Mouse (Mus musculus) forebrain, embryonic 14.5 days (tissue): ENCODE data around the gene Hdhd5. TPM values are rescaled to one million over a fixed set of nuclear protein-coding genes. Genes with fewer than 3 reads are reported as not detected.

Experiments
- ATAC-seq: fragments of 200-750 bp; cut with Nextera tagmentation; 2 replicates; pipeline ENCODE4 v1.8.0; 2017; ENCODE audit warnings: mild to moderate bottlenecking, moderate library complexity
- DNase-seq: peaks from one replicate; pipeline ENCODE4 v3.0.0-alpha.2; 2015; ENCODE audit warnings: low spot score
- H3K27ac ChIP-seq: fragments of 300-500 bp; sonication (generic); 2 replicates; pipeline ENCODE4 v1.5.1; 2014; ENCODE audit warnings: low read depth, mild to moderate bottlenecking, control low read depth, low read length, moderate library complexity
- H3K27me3 ChIP-seq: fragments of 300-500 bp; sonication (generic); replicated peaks from 2 replicates; pipeline ENCODE4 v1.6.1; 2014; ENCODE audit warnings: low read length, control low read depth, mixed read lengths; ENCODE audit not compliant: control insufficient read depth, insufficient read depth
- H3K36me3 ChIP-seq: fragments of 300-500 bp; sonication (generic); 2 replicates; pipeline ENCODE4 v1.6.1; 2014; ENCODE audit warnings: low read length, control low read depth; ENCODE audit not compliant: control insufficient read depth, insufficient read depth
- H3K4me1 ChIP-seq: fragments of 300-500 bp; sonication (generic); 2 replicates; pipeline ENCODE4 v1.6.1; 2014; ENCODE audit warnings: antibody characterized with exemption, low read length, control low read depth; ENCODE audit not compliant: control insufficient read depth, insufficient read depth
- H3K4me2 ChIP-seq: fragments of 300-500 bp; sonication (generic); 2 replicates; pipeline ENCODE4 v1.6.1; 2014; ENCODE audit warnings: mild to moderate bottlenecking, control low read depth, low read length
- H3K4me3 ChIP-seq: fragments of 300-500 bp; sonication (generic); 2 replicates; pipeline ENCODE4 v1.5.1; 2014; ENCODE audit warnings: low read depth, low read length, control low read depth
- H3K9ac ChIP-seq: fragments of 300-500 bp; sonication (generic); 2 replicates; pipeline ENCODE4 v1.6.1; 2014; ENCODE audit warnings: mild to moderate bottlenecking, low read length, control low read depth, moderate library complexity
- H3K9me3 ChIP-seq: fragments of 300-500 bp; sonication (generic); replicated peaks from 2 replicates; pipeline ENCODE4 v1.6.1; 2016; ENCODE audit warnings: low read length, control low read depth, mixed read lengths; ENCODE audit not compliant: control insufficient read depth
- WGBS: fragments of 180-500 bp; shearing (Covaris S2); extraction: QIAGEN DNeasy Blood & Tissue Kit; methylation state at CpG from one replicate; pipeline ENCODE4 v1.1.7; 2014; 5-methylcytosine and 5-hydroxymethylcytosine counted together
- polyA plus RNA-seq: library from polyadenylated mRNA; unstranded; fragments of >200 nt; fragmentation: Nextera tagmentation; extraction: Ambion mirVana; gene quantifications from 2 replicates; pipeline ENCODE4 v1.2.1, GENCODE M21; 2014

Gene Hdhd5
- polyA plus RNA-seq, 1 experiment from 2014 or later = 10.4 TPM

GRCm38 (mm10) chr6:120471991-120472441 is 59.1 kb downstream of the Hdhd5 start:
- DNase-seq (peak; percentile 85), ATAC-seq (peak; percentile 91)
- H3K4me1 ChIP-seq = peaks cover 25% of the 10 kb centered on the region
- H3K4me2 ChIP-seq = no peak overlapping the region; the same call in 1 of the 2 replicates
- peak overlapping the region; percentile 76 for H3K27ac ChIP-seq
- 0% methylated on average over 5 of the region's 5 CpGs for WGBS
- no peak overlapping the region; the same call in 1 of the 2 replicates for H3K9ac ChIP-seq
- H3K36me3 ChIP-seq = no peaks in the 10 kb centered on the region
- no peak overlapping the region for H3K4me3 ChIP-seq
- H3K27me3 ChIP-seq = no peaks in the 10 kb centered on the region
- no peaks in the 10 kb centered on the region for H3K9me3 ChIP-seq

- no peak for DNase-seq
- no peaks in the 10 kb centered on the region for H3K9me3 ChIP-seq
- peaks cover 25% of the 10 kb centered on the region for H3K4me1 ChIP-seq
- H3K27me3 ChIP-seq = no peaks in the 10 kb centered on the region
- H3K27ac ChIP-seq = no peak overlapping the region
- no peak overlapping the region for H3K9ac ChIP-seq
- no peaks in the 10 kb centered on the region for H3K36me3 ChIP-seq
- no peak for ATAC-seq
- H3K4me3 ChIP-seq = no peak overlapping the region
- no peak overlapping the region for H3K4me2 ChIP-seq
- 97% methylated on average over 1 of the region's 1 CpGs for WGBS
Measured at GRCm38 (mm10) chr6:120470666-120471065, 60.5 kb downstream of the Hdhd5 start.

DNA sequence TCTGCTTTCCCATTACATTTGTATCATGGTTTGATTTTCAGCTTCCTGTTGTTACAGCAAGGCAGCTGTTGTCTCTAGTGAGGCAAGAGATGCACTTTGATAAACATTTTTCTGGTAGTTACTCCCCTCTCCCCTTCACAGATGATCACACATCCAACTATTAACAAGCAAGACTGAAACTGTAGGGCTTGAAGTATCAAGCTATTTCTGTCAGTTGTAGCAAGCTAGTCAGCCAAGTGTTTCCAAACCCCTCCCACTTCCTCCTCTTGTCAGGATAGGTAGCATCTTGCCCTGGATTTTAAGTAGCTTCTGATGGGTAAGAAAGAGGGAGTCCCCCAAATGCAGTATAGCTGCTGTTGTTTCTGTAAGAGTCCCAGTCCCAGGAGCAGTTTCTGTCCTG is 61.3 kb downstream of the Hdhd5 start:
- Histone ChIP-seq H3K4me3 (no peak overlapping the region), H3K9me3 (no peaks in the 10 kb centered on the region), H3K4me1 (peaks cover 25% of the 10 kb centered on the region), H3K9ac (no peak overlapping the region), H3K4me2 (no peak overlapping the region), H3K36me3 (no peaks in the 10 kb centered on the region), H3K27ac (no peak overlapping the region), H3K27me3 (0 out of 2 replicates have a peak, but pooled peaks cover under 1% of the 10 kb centered on the region)
- ATAC-seq (no peak), DNase-seq (no peak)

GRCm38 (mm10) chr6:120469268-120469667 is 61.9 kb downstream of the Hdhd5 start:
- Histone ChIP-seq H3K4me2 (no peak overlapping the region), H3K4me3 (no peak overlapping the region), H3K27me3 (peaks cover 6% of the 10 kb centered on the region; the same call in 1 of the 2 replicates), H3K36me3 (no peaks in the 10 kb centered on the region), H3K27ac (no peak overlapping the region), H3K9ac (no peak overlapping the region), H3K9me3 (no peaks in the 10 kb centered on the region), H3K4me1 (peaks cover 24% of the 10 kb centered on the region)
- ATAC-seq = no peak
- 71% methylated on average over 3 of the region's 3 CpGs for WGBS
- no peak for DNase-seq

- no peak for DNase-seq
- WGBS = 97% methylated on average over 4 of the region's 4 CpGs
- Histone ChIP-seq H3K4me1 (peaks cover 23% of the 10 kb centered on the region), H3K9me3 (no peaks in the 10 kb centered on the region), H3K4me2 (no peak overlapping the region), H3K27ac (no peak overlapping the region), H3K36me3 (no peaks in the 10 kb centered on the region), H3K4me3 (no peak overlapping the region), H3K27me3 (peaks cover 16% of the 10 kb centered on the region), H3K9ac (no peak overlapping the region)
- no peak for ATAC-seq
Measured at GRCm38 (mm10) chr6:120468259-120468658, 62.9 kb downstream of the Hdhd5 start.

DNA sequence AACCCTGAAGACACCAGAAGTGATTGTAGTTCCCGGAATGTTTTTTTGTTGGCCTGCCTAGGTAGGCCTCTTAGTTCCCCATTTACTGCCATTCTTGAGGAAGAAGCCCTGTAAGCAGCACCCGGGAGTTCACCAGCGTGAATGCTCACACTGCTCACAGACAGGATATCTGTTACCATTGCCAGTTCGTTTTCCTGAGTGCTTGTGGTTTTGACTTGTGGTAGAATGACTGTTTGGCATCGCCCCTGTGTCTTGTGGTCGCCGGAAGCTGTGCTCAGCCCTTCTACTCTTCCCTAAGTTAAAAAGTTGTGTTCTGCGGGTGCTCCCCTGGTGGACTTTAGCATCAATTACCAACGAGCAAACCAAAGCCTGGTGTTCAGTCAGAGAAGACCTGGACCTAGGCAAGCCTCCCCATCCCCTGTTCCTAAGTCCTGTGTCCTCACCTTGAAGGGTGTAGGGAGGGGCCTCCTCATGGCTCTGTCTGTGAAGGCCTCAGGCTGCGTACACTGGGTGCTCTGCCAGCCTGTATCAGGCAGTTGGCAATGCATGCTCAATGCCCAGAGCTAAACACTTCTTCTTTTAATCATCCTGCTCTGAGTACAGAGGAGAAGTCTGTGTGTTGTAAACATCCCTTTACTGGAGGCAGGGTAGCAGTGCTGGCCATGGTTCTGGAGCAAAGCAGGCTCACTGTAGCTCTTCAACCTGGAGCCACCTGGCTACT is 64.3 kb downstream of the Hdhd5 start:
- ATAC-seq = no peak
- H3K4me3 ChIP-seq = no peak overlapping the region

GRCm38 (mm10) chr6:120465393-120465792 is 65.7 kb downstream of the Hdhd5 start:
- Histone ChIP-seq H3K9ac (no peak overlapping the region), H3K9me3 (no peaks in the 10 kb centered on the region), H3K4me3 (no peak overlapping the region), H3K4me1 (peaks cover 8% of the 10 kb centered on the region), H3K4me2 (no peak overlapping the region), H3K27ac (no peak overlapping the region), H3K27me3 (peaks cover 28% of the 10 kb centered on the region), H3K36me3 (no peaks in the 10 kb centered on the region)
- DNase-seq (no peak), ATAC-seq (no peak)
- 38% methylated on average over 4 of the region's 4 CpGs for WGBS

More for the DNA sequence above, 64.3 kb downstream of the Hdhd5 start:
- Histone ChIP-seq H3K36me3 (no peaks in the 10 kb centered on the region), H3K9ac (no peak overlapping the region), H3K27ac (no peak overlapping the region), H3K4me1 (peaks cover 11% of the 10 kb centered on the region), H3K27me3 (peaks cover 28% of the 10 kb centered on the region), H3K4me2 (no peak overlapping the region), H3K9me3 (no peaks in the 10 kb centered on the region)
- WGBS = 78% methylated on average over 10 of the region's 10 CpGs
- DNase-seq = no peak

DNA sequence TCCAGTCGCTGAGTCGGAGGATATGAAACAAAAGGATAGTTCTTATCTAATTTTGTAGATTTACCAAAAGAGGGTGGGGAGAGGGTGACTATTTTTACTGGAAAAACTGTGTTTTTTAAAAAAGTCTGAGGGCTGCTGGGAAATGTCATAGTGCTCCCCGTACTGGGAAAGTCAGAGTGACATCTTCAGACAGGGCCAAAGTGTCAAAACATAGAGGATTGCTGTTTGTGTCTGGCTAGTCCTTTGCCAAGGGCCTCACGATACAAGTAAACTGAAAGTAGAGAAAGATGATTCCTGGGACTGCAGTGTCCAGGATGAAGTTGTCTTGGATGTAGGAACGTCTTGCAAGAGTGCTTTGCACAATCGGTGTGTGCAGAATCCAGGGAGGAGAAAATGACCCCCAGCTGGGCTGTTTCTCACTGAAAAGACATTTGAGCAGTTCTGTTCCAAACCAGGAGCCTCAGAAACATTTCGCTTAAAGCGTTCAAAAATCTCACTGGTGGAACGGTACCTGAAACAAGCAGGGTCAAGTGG is 66.6 kb downstream of the Hdhd5 start:
- no peak overlapping the region for H3K9ac ChIP-seq
- H3K4me2 ChIP-seq = peak overlapping the region; percentile 65
- peaks cover 8% of the 10 kb centered on the region for H3K4me1 ChIP-seq
- DNase-seq = no peak
- H3K27me3 ChIP-seq = peaks cover 28% of the 10 kb centered on the region
- ATAC-seq = no peak
- no peak overlapping the region for H3K4me3 ChIP-seq
- 49% methylated on average over 9 of the region's 9 CpGs for WGBS
- no peaks in the 10 kb centered on the region for H3K36me3 ChIP-seq
- no peak overlapping the region for H3K27ac ChIP-seq
- no peaks in the 10 kb centered on the region for H3K9me3 ChIP-seq

- H3K36me3 ChIP-seq = no peaks in the 10 kb centered on the region
- H3K9me3 ChIP-seq = no peaks in the 10 kb centered on the region
- peak overlapping the region; percentile 63; the same call in 1 of the 2 replicates for H3K9ac ChIP-seq
- peak overlapping the region; percentile 65 for H3K4me2 ChIP-seq
- H3K4me3 ChIP-seq = peak overlapping the region; percentile 52
- WGBS = 3% methylated on average over 11 of the region's 11 CpGs
- peaks cover 28% of the 10 kb centered on the region for H3K27me3 ChIP-seq
- ATAC-seq (peak; percentile 22), DNase-seq (peak; percentile 69)
- no peak overlapping the region for H3K27ac ChIP-seq
- peaks cover 8% of the 10 kb centered on the region for H3K4me1 ChIP-seq
Measured at GRCm38 (mm10) chr6:120463884-120464283, 67.2 kb downstream of the Hdhd5 start.
